Mouse (Mus musculus): ENCODE results near the gene Cd5l. TPM values are rescaled to one million over a fixed set of nuclear protein-coding genes. Genes with fewer than 3 reads are reported as not detected.

Gene Cd5l
- polyA plus RNA-seq, 2 experiments: 0.19 to 0.34 TPM

- ATAC-seq (ENCODE audit: low FRiP score, low read depth) (no peak), DNase-seq (ENCODE audit: low spot score) (no peak)
- TF ChIP-seq POLR2A (IDR thresholded peaks at IDR 0.05; ENCODE audit: borderline replicate concordance, extremely low read depth, insufficient read depth, insufficient read length): no peak
- no peaks in the 10 kb centered on the region for H3K9me3 ChIP-seq (ENCODE audit: control insufficient read depth, low read length)
- 94% methylated on average over 3 of the region's 3 CpGs for whole genome bisulfite sequencing
- no peaks in the 10 kb centered on the region for H3K36me3 ChIP-seq (ENCODE audit: control insufficient read depth, insufficient read depth, low read length)
- no peak overlapping the region for H3K4me3 ChIP-seq (replicated peaks; ENCODE audit: low read length)
- no peaks in the 10 kb centered on the region for H3K4me1 ChIP-seq (ENCODE audit: control insufficient read depth, insufficient read depth, low read length)
- H3K27ac ChIP-seq (replicated peaks; ENCODE audit: low read depth, low read length): no peak overlapping the region
- no peaks in the 10 kb centered on the region for H3K27me3 ChIP-seq (ENCODE audit: control insufficient read depth, insufficient read depth, low read length)
- no peak overlapping the region for H3K9ac ChIP-seq (ENCODE audit: low read depth, low read length, severe bottlenecking)
- no peak overlapping the region for H3K4me2 ChIP-seq (replicated peaks; ENCODE audit: low read depth, low read length, severe bottlenecking)
Observed at GRCm38 (mm10) chr3:87383308-87383707, 25.6 kb downstream of the Cd5l start.

- H3K4me3 ChIP-seq (replicated peaks; ENCODE audit: low read length): no peak overlapping the region
- no peak for ATAC-seq (ENCODE audit: low FRiP score, low read depth)
- H3K9ac ChIP-seq (ENCODE audit: low read depth, low read length, severe bottlenecking): no peak overlapping the region
- 81% methylated on average over 9 of the region's 9 CpGs for WGBS
- no peak for DNase-seq (ENCODE audit: low spot score)
- H3K4me1 ChIP-seq (ENCODE audit: control insufficient read depth, insufficient read depth, low read length): no peaks in the 10 kb centered on the region
- H3K36me3 ChIP-seq (ENCODE audit: control insufficient read depth, insufficient read depth, low read length): no peaks in the 10 kb centered on the region
- no peak overlapping the region for H3K4me2 ChIP-seq (replicated peaks; ENCODE audit: low read depth, low read length, severe bottlenecking)
- no peaks in the 10 kb centered on the region for H3K9me3 ChIP-seq (ENCODE audit: control insufficient read depth, low read length)
- H3K27ac ChIP-seq (replicated peaks; ENCODE audit: low read depth, low read length): no peak overlapping the region
- H3K27me3 ChIP-seq (ENCODE audit: control insufficient read depth, insufficient read depth, low read length): no peaks in the 10 kb centered on the region
- no peak for TF ChIP-seq POLR2A (IDR thresholded peaks at IDR 0.05; ENCODE audit: borderline replicate concordance, extremely low read depth, insufficient read depth, insufficient read length)
Observed at GRCm38 (mm10) chr3:87385105-87385504, 27.4 kb downstream of the Cd5l start.

- DNase-seq (ENCODE audit: low spot score): peak; percentile 23
- WGBS: 100% methylated on average over 1 of the region's 1 CpGs
- TF ChIP-seq POLR2A (IDR thresholded peaks at IDR 0.05; ENCODE audit: borderline replicate concordance, extremely low read depth, insufficient read depth, insufficient read length): no peak
Observed at GRCm38 (mm10) chr3:87390935-87391334, 33.3 kb downstream of the Cd5l start.

GRCm38 (mm10) chr3:87398809-87399208 lies 41.1 kb downstream of the Cd5l start:
- no peak for TF ChIP-seq POLR2A (IDR thresholded peaks at IDR 0.05; ENCODE audit: borderline replicate concordance, extremely low read depth, insufficient read depth, insufficient read length)
- ATAC-seq (ENCODE audit: low FRiP score, low read depth) (no peak), DNase-seq (ENCODE audit: low spot score) (no peak)
- H3K4me1 ChIP-seq (ENCODE audit: control insufficient read depth, insufficient read depth, low read length): no peaks in the 10 kb centered on the region
- 69% methylated on average over 4 of the region's 4 CpGs for WGBS
- H3K4me3 ChIP-seq (replicated peaks; ENCODE audit: low read length): no peak overlapping the region
- no peak overlapping the region for H3K4me2 ChIP-seq (replicated peaks; ENCODE audit: low read depth, low read length, severe bottlenecking)
- H3K36me3 ChIP-seq (ENCODE audit: control insufficient read depth, insufficient read depth, low read length): no peaks in the 10 kb centered on the region
- H3K27me3 ChIP-seq (ENCODE audit: control insufficient read depth, insufficient read depth, low read length): no peaks in the 10 kb centered on the region
- H3K9ac ChIP-seq (ENCODE audit: low read depth, low read length, severe bottlenecking): no peak overlapping the region
- H3K9me3 ChIP-seq (ENCODE audit: control insufficient read depth, low read length): no peaks in the 10 kb centered on the region
- no peak overlapping the region for H3K27ac ChIP-seq (replicated peaks; ENCODE audit: low read depth, low read length)

More at GRCm38 (mm10) chr3:87390935-87391334, 33.3 kb downstream of the Cd5l start:
- no peaks in the 10 kb centered on the region for H3K9me3 ChIP-seq (ENCODE audit: control insufficient read depth, low read length)
- H3K9ac ChIP-seq (ENCODE audit: low read depth, low read length, severe bottlenecking): no peak overlapping the region
- H3K27ac ChIP-seq (replicated peaks; ENCODE audit: low read depth, low read length): no peak overlapping the region
- H3K4me3 ChIP-seq (replicated peaks; ENCODE audit: low read length): no peak overlapping the region
- H3K4me1 ChIP-seq (ENCODE audit: control insufficient read depth, insufficient read depth, low read length): no peaks in the 10 kb centered on the region
- H3K36me3 ChIP-seq (ENCODE audit: control insufficient read depth, insufficient read depth, low read length): no peaks in the 10 kb centered on the region
- no peak overlapping the region for H3K4me2 ChIP-seq (replicated peaks; ENCODE audit: low read depth, low read length, severe bottlenecking)
- H3K27me3 ChIP-seq (ENCODE audit: control insufficient read depth, insufficient read depth, low read length): no peaks in the 10 kb centered on the region
- ATAC-seq (ENCODE audit: low FRiP score, low read depth): no peak

GRCm38 (mm10) chr3:87399906-87400305 lies 42.2 kb downstream of the Cd5l start:
- DNase-seq (ENCODE audit: low spot score) (no peak), ATAC-seq (ENCODE audit: low FRiP score, low read depth) (no peak)
- Histone ChIP-seq H3K27me3 (ENCODE audit: control insufficient read depth, insufficient read depth, low read length) (no peaks in the 10 kb centered on the region), H3K27ac (replicated peaks; ENCODE audit: low read depth, low read length) (no peak overlapping the region), H3K36me3 (ENCODE audit: control insufficient read depth, insufficient read depth, low read length) (no peaks in the 10 kb centered on the region), H3K9me3 (ENCODE audit: control insufficient read depth, low read length) (no peaks in the 10 kb centered on the region), H3K9ac (ENCODE audit: low read depth, low read length, severe bottlenecking) (no peak overlapping the region), H3K4me2 (replicated peaks; ENCODE audit: low read depth, low read length, severe bottlenecking) (no peak overlapping the region), H3K4me1 (ENCODE audit: control insufficient read depth, insufficient read depth, low read length) (no peaks in the 10 kb centered on the region), H3K4me3 (replicated peaks; ENCODE audit: low read length) (no peak overlapping the region)
- WGBS: 79% methylated on average over 4 of the region's 4 CpGs
- TF ChIP-seq POLR2A (IDR thresholded peaks at IDR 0.05; ENCODE audit: borderline replicate concordance, extremely low read depth, insufficient read depth, insufficient read length): no peak

- no peak overlapping the region for H3K4me3 ChIP-seq (replicated peaks; ENCODE audit: low read length)
- no peak overlapping the region for H3K9ac ChIP-seq (ENCODE audit: low read depth, low read length, severe bottlenecking)
- no peak for DNase-seq (ENCODE audit: low spot score)
- no peaks in the 10 kb centered on the region for H3K36me3 ChIP-seq (ENCODE audit: control insufficient read depth, insufficient read depth, low read length)
- H3K9me3 ChIP-seq (ENCODE audit: control insufficient read depth, low read length): no peaks in the 10 kb centered on the region
- H3K27ac ChIP-seq (replicated peaks; ENCODE audit: low read depth, low read length): no peak overlapping the region
- no peaks in the 10 kb centered on the region for H3K4me1 ChIP-seq (ENCODE audit: control insufficient read depth, insufficient read depth, low read length)
- WGBS: 73% methylated on average over 5 of the region's 5 CpGs
- H3K27me3 ChIP-seq (ENCODE audit: control insufficient read depth, insufficient read depth, low read length): no peaks in the 10 kb centered on the region
- no peak for ATAC-seq (ENCODE audit: low FRiP score, low read depth)
- TF ChIP-seq POLR2A (IDR thresholded peaks at IDR 0.05; ENCODE audit: borderline replicate concordance, extremely low read depth, insufficient read depth, insufficient read length): no peak
- no peak overlapping the region for H3K4me2 ChIP-seq (replicated peaks; ENCODE audit: low read depth, low read length, severe bottlenecking)
Observed at GRCm38 (mm10) chr3:87401321-87401720, 43.6 kb downstream of the Cd5l start.

Data from limb, embryonic 14.5 days (tissue).